Mouse (Mus musculus) lung, embryonic 15.5 days (tissue): ENCODE measurements around the gene Msx1. TPM values are rescaled to one million over a fixed set of nuclear protein-coding genes. Genes with fewer than 3 reads are reported as not detected.

Experiments
- ATAC-seq: fragments of 200-750 bp; cut with Nextera tagmentation; 2 replicates; pipeline ENCODE4 v1.8.0; 2017; ENCODE audit warnings: moderate number of reproducible peaks, borderline replicate concordance; ENCODE audit not compliant: low FRiP score, low TSS enrichment; ENCODE audit errors: extremely low read depth
- H3K27ac ChIP-seq: fragments of 300-500 bp; sonication (generic); 2 replicates; pipeline ENCODE4 v1.5.1; 2015; ENCODE audit warnings: moderate library complexity, mild to moderate bottlenecking, inconsistent platforms
- H3K27me3 ChIP-seq: fragments of 300-500 bp; sonication (generic); 2 replicates; pipeline ENCODE4 v1.6.1; 2015; ENCODE audit warnings: inconsistent platforms
- H3K36me3 ChIP-seq: fragments of 300-500 bp; sonication (generic); 2 replicates; pipeline ENCODE4 v1.6.1; 2015; ENCODE audit warnings: inconsistent platforms
- H3K4me1 ChIP-seq: fragments of 300-500 bp; sonication (generic); 2 replicates; pipeline ENCODE4 v1.6.1; 2015; ENCODE audit warnings: inconsistent platforms
- H3K4me2 ChIP-seq: fragments of 300-500 bp; sonication (generic); 2 replicates; pipeline ENCODE4 v1.6.1; 2015; ENCODE audit warnings: inconsistent platforms, mild to moderate bottlenecking, moderate library complexity
- H3K4me3 ChIP-seq: fragments of 300-500 bp; sonication (generic); 2 replicates; pipeline ENCODE4 v1.5.1; 2015; ENCODE audit warnings: mild to moderate bottlenecking, inconsistent platforms
- H3K9ac ChIP-seq: fragments of 300-500 bp; sonication (generic); 2 replicates; pipeline ENCODE4 v1.6.1; 2015; ENCODE audit warnings: inconsistent platforms
- H3K9me3 ChIP-seq: fragments of 300-500 bp; sonication (generic); 2 replicates; pipeline ENCODE4 v1.6.1; 2016; ENCODE audit warnings: inconsistent platforms
- WGBS: fragments of 180-500 bp; shearing (Covaris S2); methylation state at CpG from one replicate; pipeline ENCODE4 v1.1.7; 2015; 5-methylcytosine and 5-hydroxymethylcytosine counted together
- polyA plus RNA-seq: library from polyadenylated mRNA; unstranded; fragments of >200 nt; fragmentation: Nextera tagmentation; extraction: Ambion mirVana; gene quantifications from 2 replicates; pipeline ENCODE4 v1.2.1, GENCODE M21; 2015

Gene Msx1
- polyA plus RNA-seq, 1 experiment from 2014 or later, result 3.4 TPM

DNA sequence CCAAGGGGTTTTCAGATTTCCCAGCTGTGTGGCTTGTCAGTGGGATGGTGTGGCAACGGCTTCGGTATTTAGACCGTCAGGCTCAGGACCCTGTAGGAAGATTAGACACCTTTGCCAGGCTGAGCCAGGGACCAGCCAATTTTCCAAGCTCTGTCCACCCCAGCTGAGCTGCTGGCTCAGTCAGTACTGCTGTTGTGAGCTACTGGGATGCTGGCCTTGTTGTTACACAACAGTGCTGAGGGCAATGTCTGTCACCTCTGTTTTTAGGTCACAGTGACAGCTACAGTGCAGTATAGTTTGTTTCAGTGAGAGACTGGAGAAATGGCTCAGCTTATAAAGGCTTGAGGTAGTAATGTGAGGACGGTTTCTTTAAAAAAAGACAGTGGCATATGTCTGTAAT is 50.4 kb downstream of the Msx1 start:
- Histone ChIP-seq H3K36me3 (no peaks in the 10 kb centered on the region), H3K4me3 (no peak overlapping the region), H3K4me1 (peaks cover 5% of the 10 kb centered on the region), H3K27ac (no peak overlapping the region), H3K4me2 (no peak overlapping the region), H3K9me3 (no peaks in the 10 kb centered on the region), H3K27me3 (no peaks in the 10 kb centered on the region), H3K9ac (no peak overlapping the region)
- no peak for ATAC-seq
- 71% methylated on average over 4 of the region's 4 CpGs for WGBS

DNA sequence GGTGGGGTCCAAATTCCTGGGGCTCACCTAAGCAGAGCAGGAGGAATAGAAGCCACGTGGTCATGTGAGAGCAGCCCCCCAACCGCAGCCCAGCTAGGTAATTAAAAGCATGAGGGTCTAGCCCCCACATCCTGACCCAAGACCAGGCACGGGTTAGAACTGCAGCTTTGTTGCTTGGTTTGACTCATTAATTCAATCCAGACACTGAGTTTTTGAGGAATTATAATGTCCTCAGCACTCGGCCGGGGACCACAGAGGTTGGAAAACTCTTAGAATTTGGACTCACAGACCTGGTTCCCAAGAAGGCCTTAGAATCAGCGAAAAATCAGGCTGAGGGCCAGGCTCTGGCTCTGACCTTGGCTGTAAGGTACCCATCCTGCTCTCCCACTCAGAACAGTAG is 53.5 kb downstream of the Msx1 start:
- no peaks in the 10 kb centered on the region for H3K9me3 ChIP-seq
- H3K27ac ChIP-seq, result no peak overlapping the region
- H3K4me1 ChIP-seq, result peaks cover 6% of the 10 kb centered on the region
- no peak overlapping the region for H3K9ac ChIP-seq
- ATAC-seq, result no peak
- 76% methylated on average over 6 of the region's 6 CpGs for WGBS
- H3K4me2 ChIP-seq, result no peak overlapping the region
- H3K36me3 ChIP-seq, result no peaks in the 10 kb centered on the region
- no peaks in the 10 kb centered on the region for H3K27me3 ChIP-seq
- H3K4me3 ChIP-seq, result no peak overlapping the region

Other genes with a start within 250 kb of the Msx1 start
- gene Stk32b, start 107.4 kb downstream of the Msx1 start, polyA plus RNA-seq, result 0.33 and 0.45 TPM in 2 replicates
- 32.2 and 32.7 TPM in 2 replicates for gene Cytl1, start 89.1 kb downstream of the Msx1 start, polyA plus RNA-seq
- 40.9 and 44.7 TPM in 2 replicates for gene Stx18, start 214.2 kb upstream of the Msx1 start, polyA plus RNA-seq